Mouse (Mus musculus) olfactory bulb, adult 2 months (tissue): ENCODE measurements around the gene Vwce.

Experiments used
- CTCF ChIP-seq: fragments of 200-500 bp; IDR thresholded peaks from 2 replicates; pipeline ENCODE4 v1.5.1; 2012; ENCODE audit warnings: low read depth, mild to moderate bottlenecking, low read length, moderate library complexity; ENCODE audit not compliant: insufficient read depth
- POLR2A ChIP-seq: fragments of 200-500 bp; IDR thresholded peaks from 2 replicates; pipeline ENCODE4 v1.6.1; 2012; ENCODE audit warnings: mild to moderate bottlenecking, low read depth, low read length, moderate library complexity; ENCODE audit not compliant: insufficient read depth

DNA sequence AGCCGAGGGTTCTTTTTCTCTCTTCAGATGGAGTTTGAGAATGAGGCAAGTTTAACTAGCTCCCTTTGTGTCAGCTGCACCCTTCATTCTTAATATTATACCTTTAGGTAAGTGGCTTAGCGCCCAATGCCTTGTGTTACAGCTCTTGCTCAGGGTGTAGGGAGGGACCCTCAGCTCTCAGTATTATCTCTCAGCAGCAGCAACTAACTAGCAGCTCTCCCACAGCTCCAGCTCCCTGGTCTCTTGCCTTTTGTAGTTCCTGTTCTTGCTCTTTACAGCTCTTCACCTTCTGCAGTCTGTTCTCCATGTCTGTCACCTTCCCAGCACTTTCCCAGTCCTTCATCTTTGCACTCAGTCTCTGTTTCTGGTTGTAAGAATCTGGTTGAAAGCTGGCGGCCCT, 57.6 kb downstream of the Vwce start:
- TF ChIP-seq CTCF (no peak), POLR2A (no peak)
